Mouse (Mus musculus) CH12.LX (cell line): ENCODE results near the gene Spag7.

Experiments used
- CHD2 ChIP-seq: IDR thresholded peaks from 2 replicates; pipeline ENCODE4 v1.6.1; 2011; ENCODE audit warnings: low read length, improper control_type of control experiment
- CTCF ChIP-seq, 2 experiments: IDR thresholded peaks in 1 of 2; conservative IDR thresholded peaks in 1 of 2; 2 replicates each; pipeline ENCODE4 v1.5.1; 2011 to 2012; ENCODE audit warnings: low read depth in 2 of 2, low read length in 2 of 2, improper control_type of control experiment in 1 of 2, inconsistent platforms in 1 of 2, mild to moderate bottlenecking in 1 of 2, moderate library complexity in 1 of 2
- GABPA ChIP-seq: IDR thresholded peaks from 2 replicates; pipeline ENCODE4 v1.6.1; 2012; ENCODE audit warnings: low read depth, low read length, improper control_type of control experiment, inconsistent platforms; ENCODE audit not compliant: insufficient replicate concordance
- JUND ChIP-seq: conservative IDR thresholded peaks from 2 replicates; pipeline ENCODE4 v1.6.1; 2011; ENCODE audit warnings: low read depth, low read length, improper control_type of control experiment
- MXI1 ChIP-seq: IDR thresholded peaks from 2 replicates; pipeline ENCODE4 v1.6.1; 2011; ENCODE audit warnings: mild to moderate bottlenecking, low read depth, low read length, improper control_type of control experiment
- POLR2A ChIP-seq: IDR thresholded peaks from 2 replicates; pipeline ENCODE4 v1.6.1; 2011; ENCODE audit warnings: low read depth, mild to moderate bottlenecking, improper control_type of control experiment, low read length
- TBP ChIP-seq: conservative IDR thresholded peaks from 2 replicates; pipeline ENCODE4 v1.6.1; 2011; ENCODE audit warnings: low read depth, low read length, improper control_type of control experiment
- UBTF ChIP-seq: IDR thresholded peaks from 2 replicates; pipeline ENCODE4 v1.6.1; 2012; ENCODE audit warnings: low read depth, mild to moderate bottlenecking, inconsistent platforms, low read length, improper control_type of control experiment, moderate library complexity
- USF1 ChIP-seq: IDR thresholded peaks from 2 replicates; pipeline ENCODE4 v1.6.1; 2014; ENCODE audit warnings: low read depth, mild to moderate bottlenecking, inconsistent platforms, low read length, improper control_type of control experiment
- USF2 ChIP-seq: conservative IDR thresholded peaks from 2 replicates; pipeline ENCODE4 v1.6.1; 2011; ENCODE audit warnings: low read depth, low read length, improper control_type of control experiment
- ZC3H11A ChIP-seq: IDR thresholded peaks from 2 replicates; pipeline ENCODE4 v1.6.1; 2012; ENCODE audit warnings: low read depth, mild to moderate bottlenecking, inconsistent platforms, low read length, improper control_type of control experiment

DNA sequence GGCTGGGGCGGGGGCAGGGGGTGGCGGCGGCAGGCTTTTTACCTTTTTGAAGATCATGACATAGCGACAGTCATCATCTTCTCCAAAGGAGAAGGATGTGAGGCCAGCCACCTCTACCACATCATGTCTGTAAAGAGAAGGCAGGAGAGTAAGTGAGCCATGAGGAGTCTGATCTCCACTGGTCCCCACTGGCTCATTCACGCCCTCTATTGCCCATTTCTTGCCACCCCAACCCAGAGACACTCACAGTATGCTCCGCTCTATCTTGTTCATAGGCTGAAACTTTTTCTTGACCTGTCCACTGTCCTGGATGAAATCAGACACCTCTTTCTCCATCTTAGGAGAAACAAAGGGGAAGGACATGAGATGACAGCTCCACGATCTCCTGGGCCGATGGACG, 4.5 kb downstream of the Spag7 start:
- TF ChIP-seq ZC3H11A (no peak), TBP (no peak), CHD2 (no peak), CTCF (conservative IDR thresholded peaks at IDR 0.05 in 1 of 2, IDR thresholded peaks at IDR 0.05 in 1 of 2; ENCODE audit: low read depth in 2 of 2, low read length in 2 of 2) (peak in 1 of 2 experiments; percentile 51; a peak in 2 of 4 replicates), JUND (no peak), UBTF (no peak), MXI1 (no peak), GABPA (no peak), POLR2A (no peak), USF1 (no peak), USF2 (no peak)
